Comparison of ENCODE assay signal across 29 mouse cellular contexts in the genomic region with DNA sequence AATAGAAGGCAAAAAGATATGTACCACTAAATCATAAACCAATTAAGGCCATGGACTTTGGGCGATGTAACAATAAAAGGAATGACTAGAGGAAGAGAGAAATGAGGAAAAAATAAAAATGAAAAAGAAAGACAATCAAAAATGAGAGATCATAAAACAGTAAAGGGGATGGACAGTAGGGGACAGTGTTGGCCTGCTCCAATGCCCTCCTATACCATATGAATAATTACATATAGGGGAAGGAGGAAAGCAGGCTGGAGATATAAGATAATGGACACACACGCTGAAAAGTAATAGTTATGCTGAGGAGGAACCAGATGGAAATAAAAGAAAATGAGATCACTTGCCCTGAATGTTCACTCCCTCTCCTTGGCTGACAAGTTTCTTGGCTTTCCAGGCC. TPM values are rescaled to one million over a fixed set of nuclear protein-coding genes. Genes with fewer than 3 reads are reported as not detected.
A peak's percentile ranks its signal among the peaks of the same experiment; 100 is the strongest.
DNase-seq lines count a peak whose midpoint lies in the region; ATAC-seq and TF ChIP-seq lines count a peak whose summit lies in the region.
"Had no signal": no experiment of that assay in that cellular context is flagged by ENCODE, and none has a peak within 500 bp of the region (broad histone marks: within the 10 kb centered on the region; RNA-seq: fewer than 3 reads in every experiment).

No protein-coding gene starts in this region.

- no peak for TF ChIP-seq EP300 in liver, embryonic 14.5 days (IDR thresholded peaks at IDR 0.05; ENCODE audit: low read depth)
- no peak for TF ChIP-seq EP300 in stomach, postnatal 0 days (optimal IDR thresholded peaks at IDR 0.05)

- peak; percentile 25; the same call in 1 of the 2 replicates for TF ChIP-seq CTCF in hindbrain, postnatal 0 days (IDR thresholded peaks at IDR 0.05; ENCODE audit: low read depth)
- TF ChIP-seq CTCF in liver, embryonic 14.5 days (IDR thresholded peaks at IDR 0.05; ENCODE audit: low read depth): peak; percentile 12; the same call in 1 of the 2 replicates
- peak; percentile 52 for TF ChIP-seq CTCF in stomach, postnatal 0 days (IDR thresholded peaks at IDR 0.05; ENCODE audit: low read depth)

- no peak overlapping the region for H3K4me3 ChIP-seq in hindbrain, postnatal 0 days (ENCODE audit: low read length)
- H3K4me3 ChIP-seq in hindbrain, embryonic 10.5 days: no peak overlapping the region
- H3K4me3 ChIP-seq in liver, embryonic 14.5 days (ENCODE audit: insufficient read depth in 1 of 2, low read depth in 2 of 2, low read length in 2 of 2): no peak overlapping the region
- no peak overlapping the region for H3K4me3 ChIP-seq in stomach, postnatal 0 days (ENCODE audit: low read depth, low read length)
- H3K4me3 ChIP-seq: erythroblast, embryonic 14.5 days; heart, embryonic 12.5 days; liver, embryonic 15.5 days; midbrain, embryonic 12.5 days; neural tube, embryonic 13.5 days; stomach, embryonic 15.5 days had no signal

- no peak overlapping the region for H3K4me2 ChIP-seq in hindbrain, postnatal 0 days (ENCODE audit: low read depth, low read length)
- no peak overlapping the region for H3K4me2 ChIP-seq in liver, embryonic 14.5 days (ENCODE audit: low read depth)
- H3K4me2 ChIP-seq in stomach, postnatal 0 days (replicated peaks; ENCODE audit: low read depth): no peak overlapping the region
- H3K4me2 ChIP-seq: heart, embryonic 12.5 days; hindbrain, embryonic 14.5 days; liver, embryonic 15.5 days; midbrain, embryonic 12.5 days; neural tube, embryonic 13.5 days; stomach, embryonic 15.5 days had no signal

- 64% methylated on average over 2 of the region's 2 CpGs for WGBS in hindbrain, postnatal 0 days
- WGBS in hindbrain, embryonic 10.5 days: 68% methylated on average over 2 of the region's 2 CpGs
- 35% methylated on average over 2 of the region's 2 CpGs for WGBS in liver, embryonic 14.5 days (ENCODE audit: insufficient replicate concordance)
- 63% methylated on average over 2 of the region's 2 CpGs for WGBS in stomach, postnatal 0 days

- H3K36me3 ChIP-seq in hindbrain, postnatal 0 days (ENCODE audit: insufficient read depth, low read length): no peaks in the 10 kb centered on the region
- no peaks in the 10 kb centered on the region for H3K36me3 ChIP-seq in hindbrain, embryonic 10.5 days
- no peaks in the 10 kb centered on the region for H3K36me3 ChIP-seq in liver, embryonic 14.5 days (replicated peaks; ENCODE audit: control insufficient read depth, insufficient read depth, low read depth)
- no peaks in the 10 kb centered on the region for H3K36me3 ChIP-seq in stomach, postnatal 0 days (ENCODE audit: control insufficient read depth, insufficient read depth, low read length)
- H3K36me3 ChIP-seq: heart, embryonic 12.5 days; liver, embryonic 15.5 days; midbrain, embryonic 12.5 days; neural tube, embryonic 13.5 days; stomach, embryonic 15.5 days had no signal

- no peak overlapping the region for H3K9ac ChIP-seq in hindbrain, postnatal 0 days (replicated peaks; ENCODE audit: low read length)
- H3K9ac ChIP-seq in liver, embryonic 14.5 days (replicated peaks): no peak overlapping the region
- H3K9ac ChIP-seq in stomach, postnatal 0 days (ENCODE audit: low read length): no peak overlapping the region
- H3K9ac ChIP-seq: heart, embryonic 12.5 days; hindbrain, embryonic 14.5 days; liver, embryonic 15.5 days; midbrain, embryonic 12.5 days; neural tube, embryonic 13.5 days; stomach, embryonic 15.5 days had no signal

- H3K4me1 ChIP-seq in hindbrain, postnatal 0 days (ENCODE audit: insufficient read depth, low read length): no peaks in the 10 kb centered on the region
- H3K4me1 ChIP-seq in hindbrain, embryonic 10.5 days (replicated peaks): no peaks in the 10 kb centered on the region
- H3K4me1 ChIP-seq in liver, embryonic 14.5 days (replicated peaks; ENCODE audit: control insufficient read depth in 2 of 2, insufficient read depth in 2 of 2, low read length in 1 of 2): no peaks in the 10 kb centered on the region
- H3K4me1 ChIP-seq in stomach, postnatal 0 days (replicated peaks; ENCODE audit: control insufficient read depth, insufficient read depth): no peaks in the 10 kb centered on the region
- H3K4me1 ChIP-seq: heart, embryonic 12.5 days; liver, embryonic 15.5 days; midbrain, embryonic 12.5 days; neural tube, embryonic 13.5 days; stomach, embryonic 15.5 days had no signal

- H3K27ac ChIP-seq in hindbrain, postnatal 0 days: no peak overlapping the region
- H3K27ac ChIP-seq in hindbrain, embryonic 10.5 days: no peak overlapping the region
- no peak overlapping the region for H3K27ac ChIP-seq in liver, embryonic 14.5 days
- H3K27ac ChIP-seq in stomach, postnatal 0 days (replicated peaks): no peak overlapping the region
- H3K27ac ChIP-seq: hindbrain, embryonic 14.5 days; liver, embryonic 15.5 days; midbrain, embryonic 12.5 days; neural tube, embryonic 13.5 days; stomach, embryonic 15.5 days had no signal

- ATAC-seq in hindbrain, postnatal 0 days: no peak
- no peak for ATAC-seq in liver, embryonic 14.5 days (ENCODE audit: insufficient read depth)
- ATAC-seq in stomach, postnatal 0 days (ENCODE audit: low FRiP score, low TSS enrichment): no peak
- ATAC-seq: CD4-positive, CD25-positive, alpha-beta regulatory T cell, adult 4 months; forebrain, embryonic 16.5 days; inflammation-experienced regulatory T-cells, adult 6 months had no signal

- no peaks in the 10 kb centered on the region for H3K27me3 ChIP-seq in hindbrain, postnatal 0 days (ENCODE audit: insufficient read depth, low read length)
- H3K27me3 ChIP-seq in hindbrain, embryonic 10.5 days (ENCODE audit: insufficient read depth, poor library complexity, severe bottlenecking): no peaks in the 10 kb centered on the region
- H3K27me3 ChIP-seq in liver, embryonic 14.5 days (ENCODE audit: control insufficient read depth, insufficient read depth, low read length): no peaks in the 10 kb centered on the region
- H3K27me3 ChIP-seq in stomach, postnatal 0 days (ENCODE audit: control insufficient read depth, insufficient read depth, low read length): no peaks in the 10 kb centered on the region
- H3K27me3 ChIP-seq: heart, embryonic 12.5 days; liver, embryonic 15.5 days; midbrain, embryonic 12.5 days; stomach, embryonic 15.5 days had no signal

- no peak for DNase-seq in hindbrain, postnatal 0 days (ENCODE audit: low spot score)
- no peak for DNase-seq in hindbrain, embryonic 10.5 days (ENCODE audit: low spot score)
- no peak for DNase-seq in liver, embryonic 14.5 days (ENCODE audit: low read depth in 3 of 3, low spot score in 3 of 3)
- DNase-seq in liver: no peak
- DNase-seq in retina, embryonic 14.5 days (ENCODE audit: low spot score): peak; percentile 7
- DNase-seq in retina, postnatal 1 day: no peak
- DNase-seq in stomach, postnatal 0 days (ENCODE audit: low spot score): no peak
- no peak for DNase-seq in urinary bladder, postnatal 25 days (ENCODE audit: low spot score)
- DNase-seq: adrenal gland, postnatal 25 days; cerebellum, adult 18-20 months; cerebellum, postnatal 10 days; gastrocnemius, postnatal 14 days; heart, postnatal 4 days; kidney, adult 2 months; layer of hippocampus, adult 9-11 months; left cerebral cortex, postnatal 4 days; right cerebral cortex, postnatal 25 days; thymus, postnatal 25 days had no signal

- H3K9me3 ChIP-seq in hindbrain, postnatal 0 days (ENCODE audit: low read length): no peaks in the 10 kb centered on the region
- no peaks in the 10 kb centered on the region for H3K9me3 ChIP-seq in hindbrain, embryonic 10.5 days
- H3K9me3 ChIP-seq in liver, embryonic 14.5 days (ENCODE audit: control insufficient read depth, low read length): no peaks in the 10 kb centered on the region
- H3K9me3 ChIP-seq in stomach, postnatal 0 days (ENCODE audit: control insufficient read depth, low read length): no peaks in the 10 kb centered on the region
- H3K9me3 ChIP-seq: heart, embryonic 12.5 days; liver, embryonic 15.5 days; midbrain, embryonic 12.5 days; neural tube, embryonic 13.5 days; stomach, embryonic 15.5 days had no signal

RNA-seq across cellular contexts. Expression of a gene that starts 21.3 kb away (rescaled TPM):
- total RNA-seq in hindbrain, postnatal 0 days (2014; rRNA removed): 3.2 and 3.7 TPM in 2 replicates
- polyA plus RNA-seq in hindbrain, postnatal 0 days (2015; fragmentation: Nextera tagmentation; extraction: Ambion mirVana): 2.8 and 3.1 TPM in 2 replicates
- polyA plus RNA-seq in hindbrain, embryonic 10.5 days (2016; fragmentation: Nextera tagmentation; extraction: Ambion mirVana): 3.8 and 5.0 TPM in 2 replicates
- polyA plus RNA-seq in liver, embryonic 14.5 days (2012; rRNA removed): 0.12 and 0.17 TPM in 2 replicates
- polyA plus RNA-seq in liver, embryonic 14.5 days (2014; fragmentation: Nextera tagmentation; extraction: Ambion mirVana): 0.14 and 0.46 TPM in 2 replicates
- 0.30 and 0.31 TPM in 2 replicates for polyA plus RNA-seq in stomach, postnatal 0 days (2015; fragmentation: Nextera tagmentation; extraction: Ambion mirVana)
- polyA plus RNA-seq: CD4-positive, CD25-positive, alpha-beta regulatory T cell, adult 4 months; erythroblast, embryonic 14.5 days; kidney, adult 2 months; large intestine, adult 2 months had no signal

RNA-seq across cellular contexts. Expression of a gene that starts 52.4 kb away (rescaled TPM):
- 79.8 and 80.1 TPM in 2 replicates for total RNA-seq in hindbrain, postnatal 0 days (2014; rRNA removed)
- polyA plus RNA-seq in hindbrain, postnatal 0 days (2015; fragmentation: Nextera tagmentation; extraction: Ambion mirVana): 115 and 120 TPM in 2 replicates
- polyA plus RNA-seq in hindbrain, embryonic 10.5 days (2016; fragmentation: Nextera tagmentation; extraction: Ambion mirVana): 79.9 and 89.2 TPM in 2 replicates
- 4.4 and 4.5 TPM in 2 replicates for polyA plus RNA-seq in liver, embryonic 14.5 days (2012; rRNA removed)
- polyA plus RNA-seq in liver, embryonic 14.5 days (2014; fragmentation: Nextera tagmentation; extraction: Ambion mirVana): 5.6 and 5.8 TPM in 2 replicates
- polyA plus RNA-seq in stomach, postnatal 0 days (2015; fragmentation: Nextera tagmentation; extraction: Ambion mirVana): 28.4 and 31.9 TPM in 2 replicates
- polyA plus RNA-seq: erythroblast, embryonic 14.5 days had no signal
